Mouse (Mus musculus) heart, embryonic 14.5 days (tissue): ENCODE data around the gene Timm10. TPM values are rescaled to one million over a fixed set of nuclear protein-coding genes. Genes with fewer than 3 reads are reported as not detected.
A peak's percentile ranks its signal among the peaks of the same experiment; 100 is the strongest.

Experiments used
- ATAC-seq: fragments of 200-750 bp; cut with Nextera tagmentation; 2 replicates; pipeline ENCODE4 v1.8.0; 2017; ENCODE audit warnings: low read depth, moderate TSS enrichment; ENCODE audit not compliant: insufficient number of reproducible peaks, insufficient read depth, low FRiP score
- H3K27ac ChIP-seq, 2 experiments: fragments of 200-500 bp in 1 of 2; fragments of 300-500 bp in 1 of 2; sonication (generic) in 1 of 2; replicated peaks in 1 of 2; 2 replicates each; pipeline ENCODE4 v1.5.1; 2012 to 2014; ENCODE audit warnings: low read depth in 2 of 2, low read length in 2 of 2, control low read depth in 1 of 2, mild to moderate bottlenecking in 1 of 2, mixed read lengths in 1 of 2; ENCODE audit not compliant: control insufficient read depth in 1 of 2, insufficient read depth in 1 of 2
- H3K27me3 ChIP-seq: fragments of 300-500 bp; sonication (generic); 2 replicates; pipeline ENCODE4 v1.6.1; 2014; ENCODE audit warnings: mild to moderate bottlenecking, low read length, control low read depth; ENCODE audit not compliant: control insufficient read depth, insufficient read depth
- H3K36me3 ChIP-seq: fragments of 300-500 bp; sonication (generic); 2 replicates; pipeline ENCODE4 v1.6.1; 2014; ENCODE audit warnings: mild to moderate bottlenecking, control low read depth, low read length, mixed read lengths; ENCODE audit not compliant: control insufficient read depth, insufficient read depth
- H3K4me1 ChIP-seq, 2 experiments: fragments of 200-500 bp in 1 of 2; fragments of 300-500 bp in 1 of 2; sonication (generic) in 1 of 2; 2 replicates each; pipeline ENCODE4 v1.6.1; 2012 to 2014; ENCODE audit warnings: low read length in 2 of 2, control low read depth in 1 of 2, mixed read lengths in 1 of 2; ENCODE audit not compliant: control insufficient read depth in 2 of 2, insufficient read depth in 2 of 2
- H3K4me2 ChIP-seq: fragments of 300-500 bp; sonication (generic); 2 replicates; pipeline ENCODE4 v1.6.1; 2014; ENCODE audit warnings: mild to moderate bottlenecking, low read length
- H3K4me3 ChIP-seq, 2 experiments: fragments of 200-500 bp in 1 of 2; fragments of 300-500 bp in 1 of 2; sonication (generic) in 1 of 2; 2 replicates each; pipeline ENCODE4 v1.5.1; 2012 to 2014; ENCODE audit warnings: low read length in 2 of 2, mild to moderate bottlenecking in 2 of 2, control low read depth in 1 of 2, low read depth in 1 of 2, moderate library complexity in 1 of 2; ENCODE audit not compliant: control insufficient read depth in 1 of 2, insufficient read depth in 1 of 2
- H3K9ac ChIP-seq: fragments of 300-500 bp; sonication (generic); 2 replicates; pipeline ENCODE4 v1.6.1; 2014; ENCODE audit warnings: mild to moderate bottlenecking, low read length
- H3K9me3 ChIP-seq: fragments of 300-500 bp; sonication (generic); 2 replicates; pipeline ENCODE4 v1.6.1; 2016; ENCODE audit warnings: low read length, control low read depth; ENCODE audit not compliant: control insufficient read depth
- WGBS: fragments of 180-500 bp; shearing (Covaris S2); extraction: QIAGEN DNeasy Blood & Tissue Kit; methylation state at CpG from one replicate; pipeline ENCODE4 v1.1.7; 2014; 5-methylcytosine and 5-hydroxymethylcytosine counted together
- polyA plus RNA-seq: library from polyadenylated mRNA; unstranded; fragments of >200 nt; fragmentation: Nextera tagmentation; extraction: Ambion mirVana; gene quantifications from 2 replicates; pipeline ENCODE4 v1.2.1, GENCODE M21; 2014

Timm10 gene
- polyA plus RNA-seq, 1 experiment from 2014 or later: 90.3 TPM

DNA sequence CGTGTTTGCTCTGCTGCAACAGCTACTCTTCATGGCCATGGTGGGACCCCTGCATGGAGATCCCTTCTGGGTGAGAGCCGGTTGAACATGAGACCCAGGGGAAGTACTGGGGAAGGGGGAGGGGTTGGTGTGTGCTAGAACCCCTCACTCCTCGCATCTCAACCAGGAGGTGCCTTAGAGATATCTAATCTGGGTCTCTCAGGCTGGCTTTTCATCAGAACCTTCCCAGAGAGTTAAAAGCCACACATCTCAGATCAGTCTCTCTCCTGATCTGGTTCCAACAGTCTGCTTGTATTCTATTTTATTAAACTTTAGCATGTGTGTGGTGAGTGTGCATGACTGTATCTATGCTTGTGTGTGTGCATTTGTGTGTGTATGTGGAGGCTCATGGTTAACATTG, 34.6 kb downstream of the Timm10 start:
- WGBS: 73% methylated on average over 3 of the region's 3 CpGs
- ATAC-seq: no peak
- Histone ChIP-seq H3K4me2 (no peak overlapping the region), H3K27ac (no peak overlapping the region), H3K9ac (no peak overlapping the region), H3K4me1 (peaks cover 5% of the 10 kb centered on the region in 2 experiments; a peak in 2 of 4 replicates), H3K36me3 (peaks cover 72% of the 10 kb centered on the region), H3K27me3 (peaks cover 13% of the 10 kb centered on the region), H3K4me3 (no peak overlapping the region), H3K9me3 (no peaks in the 10 kb centered on the region)

GRCm38 (mm10) chr2:84862231-84862630, 35.4 kb downstream of the Timm10 start:
- Histone ChIP-seq H3K4me1 (peaks cover 5% of the 10 kb centered on the region in 2 experiments; a peak in 2 of 4 replicates), H3K27ac (no peak overlapping the region), H3K4me3 (no peak overlapping the region), H3K27me3 (peaks cover 21% of the 10 kb centered on the region), H3K9me3 (no peaks in the 10 kb centered on the region), H3K9ac (no peak overlapping the region), H3K36me3 (peaks cover 65% of the 10 kb centered on the region), H3K4me2 (no peak overlapping the region)
- no peak for ATAC-seq
- 74% methylated on average over 3 of the region's 3 CpGs for WGBS

DNA sequence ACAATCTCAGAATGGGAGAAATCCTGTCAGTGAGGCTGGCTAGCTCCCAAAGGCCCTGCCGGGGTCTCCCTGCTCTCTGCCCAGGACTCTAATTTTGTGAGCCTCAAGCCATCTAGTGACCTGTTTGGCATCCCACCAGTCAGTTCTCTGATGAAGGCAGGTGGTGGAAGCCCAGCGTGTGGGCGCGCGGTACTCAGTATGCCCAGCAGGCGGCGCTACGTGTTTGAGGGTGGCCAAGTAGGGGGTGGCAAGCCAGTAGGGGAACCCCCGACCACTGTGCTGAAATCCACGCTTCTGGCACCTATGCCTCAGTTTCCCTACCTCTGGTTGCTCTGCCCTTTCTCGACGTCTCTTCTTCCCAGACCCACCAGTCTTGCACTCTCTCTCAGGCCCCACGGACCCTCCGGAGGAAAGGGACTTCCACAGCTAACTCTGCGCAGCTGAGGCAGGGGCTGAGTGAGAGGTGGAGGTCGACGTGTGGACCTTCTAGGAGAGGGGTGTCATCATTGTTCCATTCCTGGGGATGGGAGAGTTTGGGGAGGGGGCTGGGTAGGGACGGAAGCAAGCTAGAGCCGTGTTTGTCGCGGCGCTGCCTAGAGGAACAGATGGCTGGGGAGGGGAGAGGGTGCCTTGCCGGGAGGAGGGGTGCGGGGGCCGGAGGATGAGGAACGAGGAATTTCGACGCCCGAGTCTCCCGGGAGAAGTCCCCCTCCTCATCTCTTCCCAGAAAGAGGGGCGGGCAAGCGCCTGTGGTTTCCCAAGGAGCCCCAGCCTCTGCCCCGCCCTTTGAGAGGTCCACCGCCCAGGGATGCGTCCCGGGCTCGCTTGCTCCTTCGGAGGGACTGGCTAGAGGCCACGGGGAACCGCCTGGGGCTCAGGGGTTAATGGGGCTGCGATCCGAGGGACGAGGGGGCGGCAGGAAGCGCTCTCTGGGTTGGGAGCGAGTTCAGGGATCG, 39.1 kb downstream of the Timm10 start:
- WGBS: 1% methylated on average over 46 of the region's 47 CpGs
- H3K27ac ChIP-seq: no peak overlapping the region
- H3K9me3 ChIP-seq: no peaks in the 10 kb centered on the region
- peaks cover 54% of the 10 kb centered on the region for H3K27me3 ChIP-seq
- peaks cover 30% of the 10 kb centered on the region for H3K36me3 ChIP-seq
- peak overlapping the region; percentile 67 for H3K4me2 ChIP-seq
- H3K9ac ChIP-seq: peak overlapping the region; percentile 54; the same call in 1 of the 2 replicates
- no peak for ATAC-seq
- peaks cover 5% of the 10 kb centered on the region in 2 experiments; a peak in 2 of 4 replicates for H3K4me1 ChIP-seq
- H3K4me3 ChIP-seq: peak overlapping the region; percentile 26 to 37

- Histone ChIP-seq H3K27ac (no peak overlapping the region), H3K9ac (no peak overlapping the region), H3K27me3 (peaks cover 79% of the 10 kb centered on the region), H3K4me2 (no peak overlapping the region), H3K9me3 (no peaks in the 10 kb centered on the region), H3K36me3 (peaks cover 3% of the 10 kb centered on the region), H3K4me3 (no peak overlapping the region), H3K4me1 (peaks cover 8 to 9% of the 10 kb centered on the region in 2 experiments; a peak in 2 of 4 replicates)
- WGBS: 9% methylated on average over 5 of the region's 5 CpGs
- no peak for ATAC-seq
Observed at GRCm38 (mm10) chr2:84868521-84868943, 41.7 kb downstream of the Timm10 start.

DNA sequence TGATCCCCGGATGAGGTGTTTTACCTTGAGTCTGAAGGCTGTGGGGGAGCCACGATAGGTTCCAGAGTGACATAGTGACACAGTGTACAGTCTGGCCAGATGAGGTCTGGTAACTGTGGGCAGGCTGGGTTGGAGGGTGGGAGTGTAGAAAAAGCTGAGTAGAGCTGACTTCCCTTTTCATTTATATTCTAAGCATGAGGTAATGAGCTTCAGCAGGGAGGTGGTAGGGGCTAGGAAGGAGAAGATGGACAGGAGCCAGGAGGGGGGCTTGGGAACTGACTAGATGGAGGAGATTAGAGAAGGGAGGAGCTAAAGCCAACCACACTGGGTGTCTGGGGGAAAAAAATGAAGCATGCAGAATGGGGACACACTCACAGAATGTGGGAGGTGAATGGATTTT, 42.2 kb downstream of the Timm10 start:
- WGBS: 66% methylated on average over 2 of the region's 2 CpGs
- Histone ChIP-seq H3K27me3 (peaks cover 84% of the 10 kb centered on the region), H3K4me3 (no peak overlapping the region), H3K27ac (no peak overlapping the region), H3K9me3 (no peaks in the 10 kb centered on the region), H3K4me1 (peaks cover 8 to 9% of the 10 kb centered on the region in 2 experiments; a peak in 2 of 4 replicates), H3K36me3 (0 out of 2 replicates have a peak, but pooled peaks cover 1% of the 10 kb centered on the region), H3K9ac (no peak overlapping the region), H3K4me2 (no peak overlapping the region)
- ATAC-seq: no peak

DNA sequence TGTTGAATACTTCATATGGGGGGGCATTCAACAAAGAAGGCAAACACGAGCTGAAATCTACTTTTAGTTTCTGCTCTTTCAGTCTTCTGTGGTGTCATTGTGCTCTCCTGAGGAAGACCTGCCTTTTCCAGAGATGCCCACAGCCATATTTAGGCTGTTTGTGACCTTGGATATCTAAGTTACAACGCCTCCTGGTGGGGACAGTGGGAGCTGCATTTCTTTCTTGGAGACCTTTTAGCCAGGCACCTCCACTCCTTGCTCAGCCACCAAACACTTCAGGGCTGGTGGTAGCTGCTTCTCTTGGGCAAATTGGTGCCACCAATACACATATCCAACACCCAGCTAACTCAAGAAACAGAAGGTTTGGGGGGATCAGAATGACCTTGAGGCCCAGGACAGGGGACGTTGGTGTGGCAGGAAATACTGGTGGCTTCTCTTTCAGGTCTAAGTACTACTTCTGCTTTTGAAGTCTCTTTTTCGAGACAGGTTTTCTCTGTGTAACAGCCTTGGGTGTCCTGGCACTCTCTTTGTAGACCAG, 43.9 kb downstream of the Timm10 start:
- Histone ChIP-seq H3K27me3 (peaks cover 94% of the 10 kb centered on the region), H3K9ac (no peak overlapping the region), H3K36me3 (no peaks in the 10 kb centered on the region), H3K27ac (no peak overlapping the region), H3K9me3 (no peaks in the 10 kb centered on the region), H3K4me2 (no peak overlapping the region), H3K4me3 (no peak overlapping the region), H3K4me1 (peaks cover 7 to 9% of the 10 kb centered on the region in 2 experiments; a peak in 2 of 4 replicates)
- no peak for ATAC-seq
- WGBS: 50% methylated on average over 4 of the region's 4 CpGs

DNA sequence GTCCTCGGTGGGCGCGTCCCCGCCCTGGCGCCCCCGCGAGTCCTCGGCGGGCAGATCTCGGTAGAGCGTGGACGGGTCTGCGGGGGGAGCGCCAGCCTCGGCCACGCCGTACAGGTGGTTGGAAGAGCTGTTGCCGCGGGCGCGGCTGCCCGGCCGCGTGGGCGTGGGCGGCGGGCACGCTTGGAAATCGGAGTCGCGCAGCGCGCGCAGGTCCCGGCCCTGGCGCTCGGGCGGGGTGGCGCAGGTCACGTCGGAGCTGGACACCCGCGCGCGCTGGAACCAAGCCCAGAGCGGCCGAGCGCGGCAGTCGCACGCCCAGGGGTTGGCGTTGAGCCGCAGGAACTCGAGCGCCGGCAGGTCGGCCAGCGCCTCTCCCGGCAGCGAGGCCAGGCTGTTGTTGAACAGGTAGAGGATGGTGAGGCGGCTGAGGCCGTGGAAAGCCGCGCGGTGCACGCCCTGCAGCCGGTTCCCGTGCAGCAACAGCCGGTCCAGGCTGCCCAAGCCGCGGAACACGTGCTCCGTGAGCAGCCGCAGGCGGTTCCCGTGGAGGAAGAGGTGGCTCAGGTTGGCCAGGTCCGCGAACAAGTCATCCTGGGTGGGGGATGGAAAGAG, 45.4 kb downstream of the Timm10 start:
- H3K27me3 ChIP-seq: peaks cover 94% of the 10 kb centered on the region
- WGBS: 2% methylated on average over 74 of the region's 78 CpGs
- H3K36me3 ChIP-seq: no peaks in the 10 kb centered on the region
- no peaks in the 10 kb centered on the region for H3K9me3 ChIP-seq
- peak overlapping the region; percentile 86 for H3K4me2 ChIP-seq
- ATAC-seq: peak; percentile 32; the same call in 1 of the 2 replicates
- peak overlapping the region; percentile 49 for H3K9ac ChIP-seq
- H3K4me1 ChIP-seq: peaks cover 3 to 5% of the 10 kb centered on the region in 2 experiments; a peak in 1 of 4 replicates
- H3K4me3 ChIP-seq: peak overlapping the region; percentile 33 to 47
- H3K27ac ChIP-seq: no peak overlapping the region
